ENCODE assay signal across 10 mouse cellular contexts in genomic region chr10:88330695-88331094, GRCm38 (mm10). TPM values are rescaled to one million over a fixed set of nuclear protein-coding genes. Genes with fewer than 3 reads are reported as not detected.
DNase-seq lines count a peak whose midpoint lies in the region; ATAC-seq and TF ChIP-seq lines count a peak whose summit lies in the region.
"Had no signal": no experiment of that assay in that cellular context is flagged by ENCODE, and none has a peak within 500 bp of the region (broad histone marks: within the 10 kb centered on the region; RNA-seq: fewer than 3 reads in every experiment).

No protein-coding gene starts in this region.

- H3K4me1 ChIP-seq in kidney, embryonic 15.5 days, result no peaks in the 10 kb centered on the region
- no peaks in the 10 kb centered on the region for H3K4me1 ChIP-seq in ES-E14 (ENCODE audit: control insufficient read depth in 2 of 2, insufficient read depth in 2 of 2, low read length in 2 of 2, poor library complexity in 1 of 2)

- no peak for ATAC-seq in kidney, embryonic 15.5 days (replicated peaks; ENCODE audit: low FRiP score)
- ATAC-seq in cerebellum, adult (ENCODE audit: insufficient number of reproducible peaks, low FRiP score, low TSS enrichment), result no peak

- H3K9me3 ChIP-seq in kidney, embryonic 15.5 days (replicated peaks), result no peaks in the 10 kb centered on the region
- no peaks in the 10 kb centered on the region for H3K9me3 ChIP-seq in ES-E14 (ENCODE audit: control insufficient read depth, insufficient read depth, low read depth, low read length)

- H3K4me3 ChIP-seq in kidney, embryonic 15.5 days (replicated peaks), result no peak overlapping the region
- no peak overlapping the region for H3K4me3 ChIP-seq in ES-E14 (ENCODE audit: insufficient read depth in 1 of 2, low read depth in 1 of 2, low read length in 2 of 2, poor library complexity in 1 of 2, severe bottlenecking in 1 of 2)

- H3K27me3 ChIP-seq in kidney, embryonic 15.5 days, result no peaks in the 10 kb centered on the region; the same call in 1 of the 2 replicates

- no peaks in the 10 kb centered on the region for H3K36me3 ChIP-seq in kidney, embryonic 15.5 days
- no peaks in the 10 kb centered on the region for H3K36me3 ChIP-seq in ES-E14 (ENCODE audit: control insufficient read depth, insufficient read depth, low read length, poor library complexity, severe bottlenecking)

- in situ Hi-C loops in ES-E14 (cut with MboI; ENCODE audit: low sequenced_read_pairs in 2 of 2, unreplicated experiment in 2 of 2), result no loop called here

- no peak overlapping the region for H3K4me2 ChIP-seq in kidney, embryonic 15.5 days

- WGBS in kidney, embryonic 15.5 days, result 28% methylated on average over 5 of the region's 5 CpGs

- no peak overlapping the region for H3K27ac ChIP-seq in kidney, embryonic 15.5 days
- no peak overlapping the region for H3K27ac ChIP-seq in ES-E14 (ENCODE audit: insufficient read depth, low read depth, low read length, poor library complexity, severe bottlenecking)
- H3K27ac ChIP-seq: macrophage had no signal

- no peak overlapping the region for H3K9ac ChIP-seq in kidney, embryonic 15.5 days
- no peak overlapping the region for H3K9ac ChIP-seq in ES-E14 (ENCODE audit: insufficient read depth, low read depth, low read length, poor library complexity, severe bottlenecking)

- DNase-seq in cerebellum, adult 9-10 months, result peak; percentile 3
- DNase-seq in cerebellum, postnatal 4 days (ENCODE audit: low spot score in 2 of 2), result no peak
- DNase-seq in kidney, postnatal 10 days, result peak; percentile 34
- DNase-seq in ES-E14 (ENCODE audit: low read depth, low spot score), result no peak
- peak; percentile 30 to 38 for DNase-seq in kidney, postnatal 36 days
- no peak for DNase-seq in urinary bladder, postnatal 25 days (ENCODE audit: low spot score)
- DNase-seq: adrenal gland, postnatal 36 days had no signal

TF ChIP-seq in ES-E14, 5 proteins besides CTCF, POLR2A, EP300 and RAD21:
- TF ChIP-seq MAFK (IDR thresholded peaks at IDR 0.05; ENCODE audit: insufficient read depth, low read depth, low read length) (peak; percentile 88), ZNF384 (IDR thresholded peaks at IDR 0.05; ENCODE audit: low read depth, low read length) (no peak), HCFC1 (IDR thresholded peaks at IDR 0.05; ENCODE audit: borderline replicate concordance, insufficient read depth, low read length) (no peak), CHD2 (IDR thresholded peaks at IDR 0.05; ENCODE audit: low read depth, low read length) (no peak)

RNA-seq across cellular contexts. Expression of gene Dram1, which starts 48.2 kb away (rescaled TPM):
- 1.9 and 2.1 TPM in 2 replicates for polyA plus RNA-seq in kidney, embryonic 15.5 days (2015; fragmentation: Nextera tagmentation; extraction: Ambion mirVana)
- 1.3 and 3.3 TPM in 2 replicates for total RNA-seq in ES-E14 (2012; rRNA removed)

RNA-seq across cellular contexts. Expression of gene Gnptab, which starts 48.2 kb away (rescaled TPM):
- polyA plus RNA-seq in kidney, embryonic 15.5 days (2015; fragmentation: Nextera tagmentation; extraction: Ambion mirVana), result 12.4 and 14.3 TPM in 2 replicates
- total RNA-seq in ES-E14 (2012; rRNA removed), result 25.1 and 34.0 TPM in 2 replicates

Comparison
In these comparisons a context has a peak if more than half of its experiments do, and no peak if none do; other contexts are left out.
1. DNase-seq: peak in cerebellum, adult 9-10 months (single experiment), kidney, postnatal 10 days (single experiment) and kidney, postnatal 36 days (2 of 2); none in cerebellum, postnatal 4 days (0 of 2), ES-E14 (single experiment) and urinary bladder, postnatal 25 days (single experiment).